Mouse (Mus musculus) E14TG2a.4 (cell line): ENCODE data around the gene Tmem245.

Source experiments
- CTCF ChIP-seq: conservative IDR thresholded peaks from 2 replicates; pipeline ENCODE4 v1.5.1; 2014; ENCODE audit warnings: low read length
- NANOG ChIP-seq: IDR thresholded peaks from 2 replicates; pipeline ENCODE4 v1.6.1; 2014; ENCODE audit warnings: borderline replicate concordance, low read length, mixed read lengths
- POU5F1 ChIP-seq: IDR thresholded peaks from 2 replicates; pipeline ENCODE4 v1.6.1; 2014; ENCODE audit warnings: low read length, borderline replicate concordance

- TF ChIP-seq CTCF: no peak
- TF ChIP-seq POU5F1: no peak
- no peak for TF ChIP-seq NANOG
Observed at GRCm38 (mm10) chr4:56930312-56930711, 16.9 kb downstream of the Tmem245 start.
